Mouse (Mus musculus): ENCODE results near the gene Gm20517.

Gm20517 gene

DNA sequence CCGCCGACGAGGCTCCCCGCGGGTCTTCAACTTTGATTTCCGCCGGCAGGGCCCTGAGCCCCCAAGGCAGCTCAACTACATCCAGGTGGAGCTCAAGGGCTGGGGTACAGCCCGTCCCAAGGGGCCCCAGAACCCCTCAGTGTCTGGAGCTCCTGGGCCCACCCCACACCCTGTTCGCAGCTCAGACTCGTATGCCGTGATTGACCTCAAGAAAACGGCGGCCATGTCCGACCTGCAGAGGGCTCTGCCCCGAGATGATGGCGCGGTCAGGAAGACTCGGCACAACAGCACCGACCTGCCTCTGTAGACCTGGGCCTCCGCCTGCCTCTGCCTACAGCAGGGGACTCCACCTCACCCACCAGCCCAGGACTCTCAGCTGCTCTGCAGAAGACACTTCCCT, 92.2 kb downstream of the Gm20517 start:
- in situ Hi-C loops (cut with MboI, MseI), result no loop called here

DNA sequence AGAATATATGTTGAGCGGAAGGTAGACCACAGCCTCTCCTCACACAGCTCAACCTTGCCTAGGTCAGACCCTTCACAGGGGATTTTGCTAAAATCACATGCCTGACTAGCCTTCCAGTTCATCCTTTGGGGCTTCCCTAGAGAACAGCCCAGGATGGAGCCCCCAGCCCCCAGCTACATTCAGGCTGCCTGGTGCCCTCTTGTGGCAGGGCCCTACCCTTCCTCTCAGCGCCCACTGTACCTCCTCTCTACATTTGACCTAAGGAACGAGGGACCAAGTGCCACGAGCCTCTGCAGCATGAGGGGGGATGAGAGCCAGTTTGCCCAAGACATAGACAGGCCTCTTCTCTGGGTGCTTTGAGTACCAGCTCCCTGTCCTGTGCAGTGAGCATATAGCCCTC, 93.3 kb downstream of the Gm20517 start:
- in situ Hi-C loops (cut with MboI, MseI), result no loop called here

DNA sequence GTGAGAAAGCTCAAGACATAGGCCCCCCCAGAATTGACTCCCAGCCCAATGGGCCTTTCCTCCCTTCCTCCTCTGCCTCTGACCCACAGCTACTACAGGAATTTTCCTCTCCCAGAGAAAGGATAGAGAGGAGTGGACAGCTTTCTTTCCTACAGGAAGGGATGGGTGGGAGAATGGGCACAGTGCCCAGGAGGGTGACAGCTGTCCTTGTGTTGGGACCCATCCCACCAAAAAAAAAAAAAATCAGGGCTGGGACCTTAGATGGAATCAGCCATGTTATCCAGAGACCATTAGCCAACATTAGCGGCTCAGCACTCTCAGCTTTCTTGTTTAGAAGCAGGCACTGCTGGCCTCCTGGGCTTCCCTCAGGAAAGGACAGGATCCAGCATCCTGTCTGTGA, 94.8 kb downstream of the Gm20517 start:
- in situ Hi-C loops (cut with MboI, MseI), result no loop called here

DNA sequence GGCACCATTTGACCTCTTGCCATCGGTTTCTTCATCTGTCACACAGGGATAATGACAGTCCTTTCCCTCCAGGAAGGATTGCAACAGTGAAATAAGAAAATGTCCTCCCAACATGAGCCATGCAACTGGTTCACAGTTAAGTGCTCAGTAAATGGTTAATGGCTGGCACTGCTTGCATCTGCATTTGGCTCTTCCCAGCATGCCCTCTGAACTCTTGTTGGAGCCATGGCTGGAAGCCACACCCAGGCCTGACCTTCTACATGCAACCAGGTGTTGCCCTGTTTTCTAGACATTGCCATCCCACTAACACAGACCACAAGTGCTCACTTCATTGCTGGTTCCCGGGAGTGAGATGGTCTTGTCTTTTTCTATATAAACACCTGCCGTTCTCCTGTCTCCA, 96.6 kb downstream of the Gm20517 start:
- in situ Hi-C loops (cut with MboI, MseI), result no loop called here

DNA sequence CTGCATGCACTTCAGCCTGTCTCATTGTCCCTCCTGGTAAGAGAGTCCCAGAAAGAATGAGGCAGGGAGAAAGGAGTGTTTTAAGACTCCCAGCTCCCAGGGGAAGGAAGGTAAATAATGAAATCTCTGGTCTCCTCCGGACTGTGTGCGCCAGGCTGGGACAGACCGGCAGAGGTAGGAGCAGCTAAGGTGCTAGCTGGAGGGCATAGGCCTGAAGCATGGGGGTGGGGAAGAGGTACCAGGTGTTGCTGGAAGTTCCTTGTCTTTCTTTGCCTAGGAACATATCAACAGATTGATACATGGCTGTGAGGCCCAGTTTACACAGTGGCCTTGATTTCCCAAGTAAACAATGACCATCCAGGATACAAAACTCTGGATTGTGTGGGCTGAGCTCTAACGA, 97.6 kb downstream of the Gm20517 start:
- in situ Hi-C loops (cut with MboI, MseI), result no loop called here

DNA sequence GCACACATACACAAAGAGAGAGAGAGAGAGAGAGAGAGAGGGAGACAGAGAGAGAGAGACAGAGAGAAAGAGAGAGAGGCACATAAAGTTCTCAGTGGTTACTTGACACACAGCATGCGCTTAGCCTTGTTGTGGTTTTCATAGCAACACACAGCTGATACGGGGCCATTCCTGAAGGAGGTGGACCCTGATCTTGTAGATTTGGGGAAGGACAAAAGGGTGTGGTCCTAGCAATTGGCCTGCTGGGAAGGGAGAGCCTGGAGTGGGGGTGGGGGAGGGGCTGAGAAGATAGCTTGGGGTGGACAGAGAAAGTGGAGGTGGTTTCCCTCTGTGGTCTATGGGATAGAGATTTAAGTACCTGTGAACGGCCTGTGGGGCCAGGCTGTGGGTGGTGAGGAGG, 98.6 kb downstream of the Gm20517 start:
- in situ Hi-C loops (cut with MboI, MseI), result no loop called here

DNA sequence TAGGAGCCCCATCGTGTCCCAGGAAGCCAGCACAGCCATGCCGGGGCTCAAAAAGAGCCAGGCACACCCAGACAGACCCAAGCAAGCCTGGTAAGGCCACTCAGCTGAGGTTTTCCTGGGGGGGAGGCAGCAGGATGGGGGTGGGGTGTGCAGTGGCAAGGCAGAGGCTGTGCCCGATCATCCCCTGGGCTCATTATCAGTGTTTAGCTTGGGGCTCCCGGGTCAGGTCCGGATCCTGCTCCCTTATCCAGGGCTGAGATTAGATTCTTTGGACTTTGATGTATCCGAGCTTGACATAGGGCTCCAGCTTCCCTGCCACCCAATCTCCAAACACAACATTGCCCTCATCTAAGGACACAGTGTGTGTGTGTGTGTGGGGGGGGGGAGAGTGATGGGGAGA, 100.5 kb downstream of the Gm20517 start:
- in situ Hi-C loops (cut with MboI, MseI), result no loop called here

DNA sequence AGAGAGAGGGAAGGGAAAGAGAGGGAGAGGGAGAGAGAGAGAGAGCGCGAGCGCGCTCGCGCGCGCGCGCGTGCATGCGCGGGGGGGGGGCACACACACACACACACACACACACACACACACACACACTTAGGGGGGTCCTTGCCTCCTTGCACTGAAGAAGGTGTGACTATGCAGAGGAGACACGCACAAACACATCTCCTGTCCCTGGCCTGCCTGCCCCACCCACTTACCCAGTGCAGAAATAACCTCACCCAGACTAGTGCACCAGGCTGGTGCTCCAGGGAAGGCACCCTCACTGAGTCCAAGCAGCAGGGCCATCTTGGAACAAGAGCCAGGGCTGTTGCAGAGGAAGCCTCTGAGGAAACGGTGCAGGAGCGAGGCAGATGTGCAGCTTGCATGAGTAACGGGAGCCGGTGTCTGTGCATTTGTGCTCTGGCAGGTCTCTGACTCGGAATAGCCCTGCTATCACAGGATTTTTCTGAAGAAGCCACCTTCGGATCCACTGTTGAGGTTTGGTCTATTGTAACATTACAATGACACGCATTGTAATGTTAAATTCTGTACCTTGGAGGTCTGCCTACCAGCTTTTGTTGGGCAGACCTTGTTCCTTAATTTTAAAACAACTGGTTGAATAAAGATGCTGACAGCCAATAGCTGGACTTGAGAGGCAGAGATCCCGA, 101.6 kb downstream of the Gm20517 start:
- in situ Hi-C loops (cut with MboI, MseI), result no loop called here

DNA sequence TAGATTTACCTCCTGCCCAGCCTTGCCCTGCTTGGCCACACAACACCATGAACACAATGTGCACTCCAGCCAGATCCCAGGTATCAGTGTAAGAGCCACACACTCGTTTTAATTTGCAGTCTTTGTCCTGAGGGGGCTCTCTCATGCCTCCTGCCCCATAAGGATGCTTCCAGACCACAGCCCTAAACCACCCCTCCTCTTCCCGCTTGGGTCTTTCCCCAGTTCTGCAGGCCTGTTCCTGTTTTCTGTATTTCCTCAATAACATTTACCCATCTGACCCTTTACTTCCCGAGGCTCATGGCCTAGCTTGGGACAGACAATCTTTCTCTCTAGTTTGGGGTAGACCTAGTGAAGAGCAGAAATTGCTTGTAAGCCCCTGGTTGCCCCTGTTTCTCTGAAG, 103.6 kb downstream of the Gm20517 start:
- in situ Hi-C loops (cut with MboI, MseI), result no loop called here

DNA sequence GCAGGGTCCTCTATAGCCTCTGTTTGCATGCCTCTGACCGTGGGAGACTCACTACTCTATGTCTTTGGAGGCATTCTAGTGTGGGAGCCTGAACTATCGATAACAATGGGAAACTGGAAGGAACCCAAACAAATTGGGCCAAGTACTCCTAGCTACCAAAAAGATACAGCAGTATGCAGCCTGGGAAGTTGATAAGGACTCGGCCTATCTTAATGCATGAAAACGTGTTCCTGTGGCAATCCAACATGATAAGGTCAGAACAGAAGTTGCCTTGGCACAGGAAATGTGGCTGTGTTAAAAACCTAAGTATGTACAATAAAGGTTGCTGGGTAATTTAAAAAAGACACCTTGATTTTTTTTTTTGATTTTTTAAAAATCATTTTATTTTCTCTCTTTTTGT, 109.8 kb downstream of the Gm20517 start:
- in situ Hi-C loops (cut with MboI, MseI), result no loop called here

DNA sequence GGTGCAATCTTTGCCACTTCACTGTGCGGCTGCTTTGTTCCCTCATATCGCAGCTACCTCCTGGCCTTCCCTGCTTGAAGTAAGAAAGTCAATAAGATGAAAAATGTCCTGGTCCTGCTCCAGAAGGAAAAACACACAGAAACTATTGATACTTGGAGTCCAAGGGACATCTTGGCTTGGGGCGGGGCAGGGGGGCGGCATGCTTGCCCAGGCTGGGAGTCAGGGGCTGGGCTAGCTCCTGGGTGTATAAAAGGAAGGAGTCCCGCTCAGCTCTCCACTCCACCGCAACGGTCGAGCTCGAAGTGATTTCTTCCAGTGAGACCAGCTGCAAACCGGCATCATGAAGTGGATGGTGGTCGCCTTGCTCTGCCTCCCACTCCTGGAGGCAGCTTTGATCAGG, 115.2 kb downstream of the Gm20517 start, which contains the start of gene Pgc:
TSS of gene Pgc (plus strand) at position 277 of the 400 bp plus-strand sequence.
- in situ Hi-C loops (cut with MboI, MseI), result no loop called here

DNA sequence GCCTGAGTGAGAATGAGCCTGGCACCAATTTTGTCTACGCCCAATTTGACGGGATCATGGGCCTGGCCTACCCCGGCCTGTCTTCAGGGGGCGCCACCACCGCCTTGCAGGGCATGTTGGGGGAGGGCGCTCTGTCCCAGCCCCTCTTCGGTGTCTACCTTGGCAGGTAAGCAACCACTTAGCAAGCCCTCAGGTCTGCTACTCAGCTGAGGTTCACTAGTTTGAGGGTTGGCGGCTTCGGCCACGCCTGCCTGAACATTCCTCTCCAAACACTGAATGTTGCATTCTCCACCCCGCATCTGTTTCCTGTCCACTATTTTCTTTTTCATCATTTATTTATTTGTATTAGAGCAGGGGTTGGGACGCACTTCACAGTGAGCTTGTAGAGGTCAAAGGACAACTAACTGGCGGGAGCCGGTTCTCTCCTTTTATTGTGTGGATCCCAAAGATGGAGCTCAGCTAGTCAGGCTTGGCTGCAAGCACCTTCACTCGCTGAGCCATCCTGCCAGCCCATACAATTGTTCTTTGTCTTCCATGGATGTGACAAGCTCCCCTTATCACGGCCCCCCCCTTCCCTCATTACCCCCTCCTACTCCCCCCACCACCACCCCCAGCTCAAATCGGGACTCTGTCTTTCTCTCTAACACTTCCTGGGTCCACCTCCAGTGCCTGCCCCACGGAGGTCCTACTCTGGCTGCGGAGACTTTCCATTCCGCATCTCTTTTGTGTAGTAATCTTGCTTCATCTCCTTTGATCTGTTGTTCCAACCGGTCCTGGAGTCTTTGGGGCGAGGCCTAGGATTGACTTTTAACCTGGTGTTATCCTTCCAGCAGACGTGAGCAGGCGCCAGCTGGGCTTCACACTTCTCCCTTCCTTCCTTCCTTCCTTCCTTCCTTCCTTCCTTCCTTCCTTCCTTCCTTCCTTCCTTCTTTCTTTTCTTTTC, 119.5 kb downstream of the Gm20517 start:
- in situ Hi-C loops (cut with MboI, MseI), result no loop called here
